Mouse (Mus musculus) cerebellum, adult 2 months (tissue): ENCODE data around the gene Pde9a.

Experiments
- CTCF ChIP-seq: fragments of 200-500 bp; IDR thresholded peaks from 2 replicates; pipeline ENCODE4 v1.5.1; 2011; ENCODE audit warnings: low read depth, mild to moderate bottlenecking, control low read depth, low read length, moderate library complexity, borderline replicate concordance; ENCODE audit not compliant: insufficient read depth
- POLR2A ChIP-seq: fragments of 200-500 bp; IDR thresholded peaks from 2 replicates; pipeline ENCODE4 v1.6.1; 2011; ENCODE audit warnings: low read length, control low read depth, borderline replicate concordance; ENCODE audit not compliant: insufficient read depth

DNA sequence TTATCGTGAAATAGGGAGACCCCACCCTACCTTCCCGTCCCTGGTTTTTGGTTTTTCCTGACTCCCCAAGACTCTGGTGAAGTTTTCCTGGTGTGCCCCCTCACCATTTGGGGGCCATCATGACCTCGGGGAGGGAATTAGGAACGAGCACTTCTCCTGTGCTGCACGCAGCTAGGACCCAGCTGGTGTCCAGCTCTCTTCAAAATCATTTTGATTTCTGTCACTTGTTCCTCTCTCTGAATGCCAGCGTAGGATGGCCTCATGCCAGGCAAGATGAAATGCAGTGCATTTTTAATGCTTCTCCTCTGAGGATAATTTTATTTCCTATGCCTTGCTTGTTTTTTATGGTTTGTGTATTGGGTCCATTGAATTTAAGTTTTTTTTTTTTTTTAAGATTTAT lies 135.9 kb downstream of the Pde9a start:
- no peak for TF ChIP-seq POLR2A
- no peak for TF ChIP-seq CTCF
